In genomic region chr16:26369044-26369730, GRCm38 (mm10) we compare ENCODE assay signal across 25 mouse cellular contexts. TPM values are rescaled to one million over a fixed set of nuclear protein-coding genes. Genes with fewer than 3 reads are reported as not detected.
DNase-seq lines count a peak whose midpoint lies in the region; ATAC-seq and TF ChIP-seq lines count a peak whose summit lies in the region.
"Had no signal": no experiment of that assay in that cellular context is flagged by ENCODE, and none has a peak within 500 bp of the region (broad histone marks: within the 10 kb centered on the region; RNA-seq: fewer than 3 reads in every experiment).

No protein-coding gene starts in this region.

- no peak for TF ChIP-seq CTCF in liver, embryonic 14.5 days (IDR thresholded peaks at IDR 0.05; ENCODE audit: low read depth)

- TF ChIP-seq EP300 in liver, embryonic 14.5 days (IDR thresholded peaks at IDR 0.05; ENCODE audit: low read depth), result no peak

- no peak overlapping the region for H3K4me3 ChIP-seq in intestine, embryonic 16.5 days (ENCODE audit: low read length)
- H3K4me3 ChIP-seq in intestine, embryonic 15.5 days (replicated peaks), result no peak overlapping the region
- H3K4me3 ChIP-seq in liver, embryonic 12.5 days, result no peak overlapping the region
- 0 out of 4 replicates have a peak overlapping the region, but pooled peaks of 1 of the 2 experiments have one; percentile 28 for H3K4me3 ChIP-seq in liver, embryonic 14.5 days (ENCODE audit: insufficient read depth in 1 of 2, low read depth in 2 of 2, low read length in 2 of 2)
- H3K4me3 ChIP-seq: embryonic facial prominence, embryonic 13.5 days; forebrain, embryonic 10.5 days; heart, embryonic 12.5 days; midbrain, embryonic 15.5 days; neural tube, embryonic 12.5 days had no signal

- peak; percentile 55; the same call in 1 of the 2 replicates for ATAC-seq in intestine, embryonic 16.5 days
- ATAC-seq in intestine, embryonic 15.5 days, result no peak
- ATAC-seq in liver, embryonic 12.5 days, result no peak
- no peak for ATAC-seq in liver, embryonic 14.5 days (ENCODE audit: insufficient read depth)
- ATAC-seq: CD4-positive, CD25-positive, alpha-beta regulatory T cell, adult 4 months; forebrain, embryonic 16.5 days; inflammation-experienced regulatory T-cells, adult 6 months; midbrain, embryonic 15.5 days had no signal

- H3K36me3 ChIP-seq in intestine, embryonic 16.5 days (ENCODE audit: control insufficient read depth, insufficient read depth, low read length), result no peaks in the 10 kb centered on the region
- no peaks in the 10 kb centered on the region for H3K36me3 ChIP-seq in intestine, embryonic 15.5 days
- no peaks in the 10 kb centered on the region for H3K36me3 ChIP-seq in liver, embryonic 12.5 days
- no peaks in the 10 kb centered on the region for H3K36me3 ChIP-seq in liver, embryonic 14.5 days (replicated peaks; ENCODE audit: control insufficient read depth, insufficient read depth, low read depth)
- H3K36me3 ChIP-seq: embryonic facial prominence, embryonic 13.5 days; forebrain, embryonic 10.5 days; heart, embryonic 12.5 days; midbrain, embryonic 15.5 days; neural tube, embryonic 12.5 days had no signal

- H3K9me3 ChIP-seq in intestine, embryonic 16.5 days (ENCODE audit: control insufficient read depth, low read length), result no peaks in the 10 kb centered on the region
- H3K9me3 ChIP-seq in intestine, embryonic 15.5 days, result no peaks in the 10 kb centered on the region
- H3K9me3 ChIP-seq in liver, embryonic 12.5 days (replicated peaks), result no peaks in the 10 kb centered on the region
- H3K9me3 ChIP-seq in liver, embryonic 14.5 days (ENCODE audit: control insufficient read depth, low read length), result no peaks in the 10 kb centered on the region
- H3K9me3 ChIP-seq: embryonic facial prominence, embryonic 13.5 days; forebrain, embryonic 10.5 days; heart, embryonic 12.5 days; midbrain, embryonic 15.5 days; neural tube, embryonic 12.5 days had no signal

- no peak overlapping the region for H3K4me2 ChIP-seq in intestine, embryonic 16.5 days (ENCODE audit: low read depth, low read length)
- H3K4me2 ChIP-seq in intestine, embryonic 15.5 days (replicated peaks), result no peak overlapping the region
- H3K4me2 ChIP-seq in liver, embryonic 12.5 days, result peak overlapping the region; percentile 32
- H3K4me2 ChIP-seq in liver, embryonic 14.5 days (ENCODE audit: low read depth), result peak overlapping the region; percentile 48
- H3K4me2 ChIP-seq: heart, embryonic 12.5 days; hindbrain, embryonic 14.5 days; midbrain, embryonic 15.5 days; neural tube, embryonic 12.5 days had no signal

- H3K27ac ChIP-seq in intestine, embryonic 16.5 days (ENCODE audit: low read length), result no peak overlapping the region
- H3K27ac ChIP-seq in intestine, embryonic 15.5 days, result no peak overlapping the region
- no peak overlapping the region for H3K27ac ChIP-seq in liver, embryonic 12.5 days
- no peak overlapping the region for H3K27ac ChIP-seq in liver, embryonic 14.5 days
- H3K27ac ChIP-seq: embryonic facial prominence, embryonic 13.5 days; forebrain, embryonic 10.5 days; hindbrain, embryonic 14.5 days; midbrain, embryonic 15.5 days; neural tube, embryonic 12.5 days had no signal

- intact Hi-C loops in heart, postnatal 36 days (cut with DNase I), result no loop called here

- no peak for DNase-seq in liver
- no peak for DNase-seq in liver, embryonic 14.5 days (ENCODE audit: low read depth in 3 of 3, low spot score in 3 of 3)
- DNase-seq in heart, postnatal 36 days, result no peak
- no peak for DNase-seq in cerebellum, adult 9-11 months
- DNase-seq: adrenal gland, postnatal 25 days; cerebellum, adult 11 months; gastrocnemius, postnatal 10 days; heart, adult 11 months; heart, postnatal 10 days; left cerebral cortex, postnatal 4 days; lung, embryonic 14.5 days; lung, postnatal 36 days; right cerebral cortex, postnatal 14 days had no signal

- no peak overlapping the region for H3K9ac ChIP-seq in intestine, embryonic 16.5 days (ENCODE audit: low read depth, low read length)
- no peak overlapping the region for H3K9ac ChIP-seq in intestine, embryonic 15.5 days
- H3K9ac ChIP-seq in liver, embryonic 12.5 days, result no peak overlapping the region
- H3K9ac ChIP-seq in liver, embryonic 14.5 days (replicated peaks), result no peak overlapping the region
- H3K9ac ChIP-seq: embryonic facial prominence, embryonic 13.5 days; heart, embryonic 12.5 days; hindbrain, embryonic 14.5 days; lung, embryonic 14.5 days; midbrain, embryonic 15.5 days; neural tube, embryonic 12.5 days had no signal

- WGBS in intestine, embryonic 16.5 days, result 79% methylated on average over 7 of the region's 7 CpGs
- WGBS in intestine, embryonic 15.5 days, result 81% methylated on average over 7 of the region's 7 CpGs
- WGBS in liver, embryonic 12.5 days (ENCODE audit: insufficient replicate concordance), result 65% methylated on average over 7 of the region's 7 CpGs
- WGBS in liver, embryonic 14.5 days (ENCODE audit: insufficient replicate concordance), result 56% methylated on average over 7 of the region's 7 CpGs

- H3K27me3 ChIP-seq in intestine, embryonic 16.5 days (replicated peaks; ENCODE audit: control insufficient read depth, insufficient read depth, low read length), result no peaks in the 10 kb centered on the region
- H3K27me3 ChIP-seq in intestine, embryonic 15.5 days (replicated peaks), result no peaks in the 10 kb centered on the region
- peaks cover 12% of the 10 kb centered on the region; the same call in 1 of the 2 replicates for H3K27me3 ChIP-seq in liver, embryonic 12.5 days (replicated peaks)
- no peaks in the 10 kb centered on the region for H3K27me3 ChIP-seq in liver, embryonic 14.5 days (ENCODE audit: control insufficient read depth, insufficient read depth, low read length)
- H3K27me3 ChIP-seq: embryonic facial prominence, embryonic 13.5 days; neural tube, embryonic 12.5 days had no signal

- peaks cover 4% of the 10 kb centered on the region for H3K4me1 ChIP-seq in intestine, embryonic 16.5 days (ENCODE audit: control insufficient read depth, insufficient read depth, low read length)
- H3K4me1 ChIP-seq in intestine, embryonic 15.5 days (replicated peaks), result no peaks in the 10 kb centered on the region
- H3K4me1 ChIP-seq in liver, embryonic 12.5 days, result no peaks in the 10 kb centered on the region
- no peaks in the 10 kb centered on the region for H3K4me1 ChIP-seq in liver, embryonic 14.5 days (replicated peaks; ENCODE audit: control insufficient read depth in 2 of 2, insufficient read depth in 2 of 2, low read length in 1 of 2)

RNA-seq across cellular contexts. Expression of gene Cldn1, which starts 2.5 kb away (rescaled TPM):
- polyA plus RNA-seq in intestine, embryonic 16.5 days (2015; fragmentation: Nextera tagmentation; extraction: Ambion mirVana), result 5.5 and 5.6 TPM in 2 replicates
- 4.1 and 4.2 TPM in 2 replicates for polyA plus RNA-seq in intestine, embryonic 15.5 days (2015; fragmentation: Nextera tagmentation; extraction: Ambion mirVana)
- polyA plus RNA-seq in liver, embryonic 12.5 days (2016; fragmentation: Nextera tagmentation; extraction: Ambion mirVana), result 14.2 and 15.3 TPM in 2 replicates
- 16.7 and 17.5 TPM in 2 replicates for polyA plus RNA-seq in liver, embryonic 14.5 days (2012; rRNA removed)
- polyA plus RNA-seq in liver, embryonic 14.5 days (2014; fragmentation: Nextera tagmentation; extraction: Ambion mirVana), result 32.6 and 35.5 TPM in 2 replicates
- under 1 TPM; 0.43 to 0.78 TPM for total RNA-seq in heart, postnatal 36 days (2021)
- polyA plus RNA-seq: CD4-positive, CD25-positive, alpha-beta regulatory T cell, adult 4 months; inflammation-experienced regulatory T-cells, adult 6 months had no signal

Comparison
In these comparisons a context has a peak if more than half of its experiments do, and no peak if none do; other contexts are left out.
1. H3K4me2 ChIP-seq: peak in liver, embryonic 12.5 days (single experiment) and liver, embryonic 14.5 days (single experiment); none in intestine, embryonic 16.5 days (single experiment) and intestine, embryonic 15.5 days (single experiment).